Mouse (Mus musculus): ENCODE measurements at regions not wholly inside any gene's neighbourhood (a gene's known extent, or its start where the extent isn't known, plus 50 kb on each side); places are given as distances from the start of the nearest gene placed in this dataset.

DNA sequence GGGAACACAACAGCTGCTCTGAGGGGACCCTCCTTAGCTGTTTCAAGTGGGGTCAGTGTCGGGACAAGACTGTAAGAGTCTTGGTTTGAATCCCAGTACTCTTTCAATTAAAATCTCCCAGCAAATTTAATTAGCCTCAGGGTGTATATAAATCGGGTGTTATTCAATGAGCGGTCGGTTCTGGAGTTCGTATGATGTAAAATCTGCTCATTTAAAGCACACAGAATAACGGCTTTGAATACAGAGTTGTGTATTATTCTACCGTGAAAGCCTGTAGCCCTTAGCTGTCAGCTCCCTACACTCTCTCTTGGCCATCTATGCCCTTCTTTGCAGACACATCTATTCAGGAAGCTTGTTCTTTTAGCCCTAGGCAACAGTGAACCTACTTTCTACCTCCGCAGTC, 96.1 kb downstream of the Tmem170b start:
- TF ChIP-seq CTCF (IDR thresholded peaks at IDR 0.05; ENCODE audit: low read depth, low read length): no peak
- no peak for TF ChIP-seq POLR2A (IDR thresholded peaks at IDR 0.05; ENCODE audit: insufficient read depth, low read length)
- no peak for TF ChIP-seq EP300 (IDR thresholded peaks at IDR 0.05; ENCODE audit: insufficient read depth, low read depth, low read length)

Data from ES-Bruce4 (cell line).